Mouse (Mus musculus) retina, postnatal 1 day (tissue): ENCODE results near the gene Abi2.

Experiments used
- DNase-seq: peaks from one replicate; pipeline ENCODE4 v3.0.0-alpha.2; 2012

Gene Abi2

DNA sequence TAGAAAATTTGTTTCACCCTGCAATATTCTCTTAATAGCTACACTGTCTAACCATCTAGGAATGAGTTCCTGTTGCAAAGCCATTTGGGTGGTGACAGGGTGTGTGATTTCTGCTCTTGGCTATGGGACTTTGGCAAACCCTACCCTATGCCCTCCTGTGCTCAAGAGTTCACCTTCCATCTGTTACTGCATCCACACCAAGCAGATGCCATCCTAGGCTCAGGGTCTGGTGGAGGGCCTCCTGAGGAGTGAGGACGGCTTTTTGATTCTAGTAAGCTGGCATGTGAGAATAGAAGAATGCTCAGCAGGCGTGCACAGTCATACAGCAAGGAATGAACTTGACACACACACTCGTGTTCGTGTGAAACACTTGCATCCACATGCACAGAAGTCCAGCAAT, 81.1 kb downstream of the Abi2 start:
- DNase-seq: no peak

DNA sequence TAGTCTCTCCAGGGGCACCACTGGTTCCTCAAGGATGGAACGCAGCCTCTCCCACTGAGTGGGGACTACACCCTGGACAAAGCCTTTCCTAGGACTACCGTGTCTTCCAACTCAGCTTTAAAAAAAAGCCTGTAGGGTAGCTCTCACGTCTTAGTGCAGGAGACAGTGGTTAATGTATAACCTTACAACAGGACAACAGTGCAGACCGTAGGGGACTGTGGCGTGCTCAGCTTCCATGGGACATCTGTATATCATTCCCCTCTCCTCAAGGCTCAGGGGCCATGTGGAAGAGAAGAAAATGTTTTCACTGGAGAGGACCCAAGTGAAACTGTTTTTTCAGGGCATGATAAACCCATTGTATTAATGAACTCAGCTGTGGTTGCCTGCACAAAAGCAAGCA, 83.0 kb downstream of the Abi2 start:
- DNase-seq: no peak

DNA sequence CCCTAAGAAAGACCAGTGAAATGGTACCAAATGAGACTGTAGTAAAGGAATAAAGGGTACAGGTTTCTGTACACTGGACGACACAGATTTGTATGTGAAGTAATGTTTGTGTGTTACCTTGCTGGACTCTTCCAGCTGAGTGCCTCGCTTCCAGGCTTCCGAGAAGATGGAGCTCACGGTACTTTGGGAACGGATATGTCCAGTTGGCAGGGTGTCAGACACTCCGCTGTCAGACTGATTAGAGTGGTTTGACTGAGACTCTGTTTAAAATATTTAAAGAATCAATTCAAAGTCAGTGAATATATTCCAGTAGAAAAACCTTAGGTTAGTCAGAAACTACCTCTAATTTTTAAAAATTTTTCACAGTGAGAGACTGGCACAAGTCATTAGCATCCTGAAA, 84.0 kb downstream of the Abi2 start:
- no peak for DNase-seq

DNA sequence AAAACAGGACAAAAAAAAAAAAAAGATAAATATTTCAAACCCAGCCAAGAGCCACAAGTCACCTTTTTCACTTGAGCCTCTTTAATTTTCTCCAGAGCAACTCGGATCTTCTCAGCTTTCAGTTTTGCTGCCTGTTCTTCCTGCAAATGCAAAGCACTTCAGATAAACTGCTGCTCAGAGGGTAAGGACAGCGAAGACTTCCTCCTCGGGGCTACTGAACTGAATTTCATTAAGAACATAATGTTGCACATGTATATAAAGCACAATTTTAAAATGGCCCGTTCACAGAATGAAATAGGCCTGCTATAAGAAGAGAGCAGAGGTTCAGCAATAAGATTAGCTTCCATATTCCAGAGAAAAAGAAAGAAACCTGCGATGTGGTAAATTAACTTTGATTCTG, 94.0 kb downstream of the Abi2 start:
- no peak for DNase-seq

DNA sequence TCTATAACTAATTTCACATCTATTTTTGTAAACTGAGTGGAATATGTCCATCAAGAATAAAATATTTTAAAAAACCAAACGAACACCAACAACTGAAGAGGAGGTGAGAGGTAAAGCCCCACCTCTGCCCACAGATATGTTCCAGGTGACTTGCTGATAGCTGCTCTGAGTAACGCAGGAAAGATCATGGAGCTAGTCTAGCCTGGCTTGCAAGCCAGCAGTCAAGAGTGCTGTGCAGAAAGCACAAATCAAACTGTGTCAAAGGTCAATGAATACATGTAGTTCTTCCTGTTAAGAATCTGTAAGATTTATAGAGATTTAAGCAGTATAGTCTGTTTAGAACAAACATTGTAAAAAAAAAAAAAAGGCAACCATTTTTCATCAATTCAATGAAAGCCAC, 101.2 kb downstream of the Abi2 start:
- DNase-seq: no peak

DNA sequence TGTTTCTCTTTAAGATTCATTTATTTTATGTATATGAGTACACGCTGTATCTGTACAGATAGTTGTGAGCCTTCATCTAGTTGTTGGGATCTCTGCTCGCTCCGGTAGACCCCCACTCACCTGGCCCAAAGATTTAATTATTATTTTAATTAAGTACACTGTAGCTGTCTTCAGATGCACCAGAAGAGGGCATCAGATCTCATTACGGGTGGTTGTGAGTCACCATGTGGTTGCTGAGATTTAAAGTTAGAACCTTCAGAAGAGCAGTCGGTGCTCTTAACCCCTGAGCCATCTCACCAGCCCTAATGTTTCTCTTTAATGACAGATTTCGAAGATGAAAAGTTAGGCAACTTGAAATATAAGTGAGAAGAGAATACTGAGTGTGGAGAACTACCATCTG, 120.7 kb downstream of the Abi2 start:
- no peak for DNase-seq

DNA sequence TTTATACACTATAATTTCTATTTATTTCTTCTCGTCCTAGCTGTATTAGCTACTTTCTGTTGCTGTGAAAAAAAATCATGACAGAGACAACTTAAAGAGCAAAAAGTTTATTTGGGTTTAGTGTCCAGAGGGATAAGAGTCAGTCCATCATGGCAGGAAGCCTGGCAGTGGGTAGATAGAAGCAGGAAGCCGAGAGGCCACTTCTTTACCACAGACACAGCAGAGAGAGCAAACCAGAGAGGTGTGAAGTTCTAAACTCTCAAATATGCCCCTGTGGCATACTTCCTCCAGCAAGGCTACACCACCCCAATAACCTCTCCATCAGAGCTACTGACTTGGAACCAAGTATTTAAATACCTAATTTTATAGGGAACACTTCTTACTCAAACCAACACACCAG, 121.2 kb downstream of the Abi2 start:
- DNase-seq: no peak
